Mouse (Mus musculus) adrenal gland, adult 2 months (tissue): Measurements from ENCODE around the gene Fbn1. TPM values are rescaled to one million over a fixed set of nuclear protein-coding genes. Genes with fewer than 3 reads are reported as not detected.

ENCODE experiments used
- DNase-seq: peaks from one replicate; pipeline ENCODE4 v3.0.0; 2021
- polyA plus RNA-seq: library from polyadenylated mRNA; depleted of rRNA; stranded (reverse); fragments of >200 nt; gene quantifications from 2 replicates; pipeline ENCODE4 v1.2.3, GENCODE M21; 2012
- total RNA-seq, 2 experiments: library from RNA; stranded (reverse); gene quantifications; 2 replicates each; pipeline ENCODE4 v1.2.3; 2021

Fbn1 gene
- total and polyA plus RNA-seq, 3 experiments: 5.0 to 26.0 (median 18.5) TPM

DNA sequence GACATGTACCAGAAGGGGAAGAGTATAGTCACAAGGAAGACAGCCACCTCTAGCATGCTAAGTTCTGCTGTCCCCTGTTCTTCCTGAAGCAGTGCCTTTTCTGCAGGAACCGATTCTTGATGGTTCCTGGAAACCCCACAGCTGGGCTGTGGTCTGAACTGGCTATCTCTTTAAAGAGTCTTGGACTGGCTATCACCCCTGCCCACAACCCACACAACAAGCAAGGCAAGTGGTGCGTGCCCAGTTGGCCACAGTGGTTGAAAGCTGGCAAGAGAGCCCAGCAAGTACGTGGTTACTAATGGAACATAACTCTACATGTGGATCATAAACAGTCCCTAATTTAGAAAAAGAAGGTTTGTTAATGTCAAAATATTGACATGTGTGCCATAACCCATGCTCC is 170.6 kb downstream of the Fbn1 start:
- DNase-seq: no peak

DNA sequence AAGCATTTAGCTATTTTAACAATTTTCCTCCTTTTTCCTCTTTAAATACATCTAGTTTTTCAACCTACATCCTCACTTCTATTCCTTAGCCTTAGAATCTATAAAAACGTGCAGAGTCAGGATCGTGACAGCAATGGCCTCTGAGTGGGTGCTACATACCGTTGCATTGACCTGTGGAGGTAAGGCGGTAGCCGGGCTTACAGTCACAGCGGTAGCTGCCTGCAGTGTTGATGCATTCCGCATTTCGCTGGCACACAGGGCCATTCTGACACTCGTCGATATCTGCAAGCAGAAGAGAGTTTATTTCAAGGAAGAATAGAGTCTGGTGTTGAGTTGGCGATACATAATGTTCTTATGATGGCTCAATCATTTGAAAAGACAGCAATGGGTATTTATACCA is 172.6 kb downstream of the Fbn1 start:
- no peak for DNase-seq

DNA sequence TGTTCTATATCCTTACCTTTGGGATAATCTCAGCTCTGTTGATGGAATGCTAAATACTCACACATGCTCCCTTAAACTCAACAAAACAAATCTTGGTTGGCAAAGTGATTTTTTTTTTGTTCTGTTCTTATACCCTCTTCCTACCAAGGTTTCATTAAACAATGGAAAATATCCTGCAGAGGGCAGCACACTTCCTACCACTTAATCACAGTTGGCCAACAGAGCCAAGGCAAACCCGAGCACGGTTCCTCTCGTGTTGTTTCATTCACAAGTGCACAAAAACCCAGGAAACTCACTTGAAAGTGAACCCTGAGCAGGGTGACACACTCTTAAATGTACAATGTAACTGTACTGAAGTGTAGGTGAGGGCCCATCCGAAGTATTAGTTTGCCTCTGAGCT is 173.6 kb downstream of the Fbn1 start:
- peak; percentile 41 for DNase-seq

DNA sequence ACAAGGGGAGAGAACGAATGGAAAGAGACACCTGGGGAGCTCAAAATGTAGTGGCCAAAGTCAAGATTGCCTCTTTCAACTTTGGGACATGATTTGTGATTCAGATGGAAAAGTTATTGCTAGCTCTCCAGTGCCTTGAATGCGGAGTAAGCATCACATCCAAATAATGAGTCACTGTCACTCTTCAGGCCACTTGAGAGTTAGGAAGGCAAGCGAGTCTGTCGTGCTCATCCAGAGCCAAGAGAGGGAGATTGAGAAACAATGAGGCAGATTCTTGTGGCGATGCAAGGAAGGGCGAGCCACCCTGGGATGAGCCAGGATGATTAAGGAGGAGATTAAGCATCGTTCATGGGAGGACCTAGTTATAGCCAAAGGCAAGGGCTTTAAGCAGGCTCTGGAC is 176.2 kb downstream of the Fbn1 start:
- peak; percentile 27 for DNase-seq

DNA sequence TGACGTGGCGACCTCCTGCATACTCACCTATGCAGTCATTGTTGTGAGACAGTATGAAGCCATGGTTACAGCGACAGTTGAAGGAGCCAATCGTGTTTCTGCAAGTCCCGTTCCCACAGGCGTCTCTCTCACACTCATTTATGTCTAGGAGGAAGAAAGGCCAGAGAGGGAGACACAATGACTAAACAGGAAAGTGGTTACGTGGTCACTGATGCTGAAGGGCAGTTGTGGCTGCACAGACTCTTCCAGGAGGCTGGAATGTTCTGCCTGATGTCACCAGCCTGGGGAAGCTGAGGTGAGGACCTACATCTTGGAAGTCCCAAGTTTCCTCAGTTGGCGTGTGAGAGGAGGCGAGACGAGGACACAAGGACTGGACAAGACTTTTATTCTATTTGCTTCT is 177.3 kb downstream of the Fbn1 start:
- DNase-seq: no peak

DNA sequence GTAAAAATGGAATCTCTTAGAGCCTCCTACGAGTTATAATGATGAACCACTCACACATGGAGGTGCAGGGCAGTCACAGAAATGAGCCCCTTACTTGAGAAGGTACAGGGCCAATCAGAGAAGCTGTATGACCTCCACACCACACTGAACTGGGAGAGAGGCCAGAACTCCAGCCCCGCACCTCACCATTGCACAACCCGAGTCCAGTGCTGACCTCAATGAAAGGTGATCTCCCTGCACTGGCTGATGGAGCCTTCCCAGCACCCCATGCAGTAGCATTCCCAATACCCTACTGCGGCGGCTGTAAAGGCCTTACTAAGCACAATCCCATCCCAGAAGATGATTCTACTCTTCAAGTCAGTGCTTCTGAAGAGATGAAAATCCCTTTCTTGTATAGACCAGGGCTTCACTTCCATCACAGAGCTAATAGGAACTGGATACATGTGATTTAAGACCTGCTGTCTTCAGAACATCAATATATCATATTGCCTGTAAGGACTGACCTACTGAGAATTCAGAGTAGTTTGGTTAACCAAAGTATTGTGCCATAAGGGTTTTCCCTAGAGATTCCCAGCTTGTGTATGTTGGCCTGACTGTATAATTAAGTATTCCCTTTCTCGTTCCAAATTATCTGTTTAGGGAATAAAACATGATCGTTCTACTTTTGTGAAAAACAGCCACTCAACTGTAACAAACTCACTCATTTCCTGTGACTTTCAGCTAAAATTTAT is 182.5 kb downstream of the Fbn1 start:
- no peak for DNase-seq

DNA sequence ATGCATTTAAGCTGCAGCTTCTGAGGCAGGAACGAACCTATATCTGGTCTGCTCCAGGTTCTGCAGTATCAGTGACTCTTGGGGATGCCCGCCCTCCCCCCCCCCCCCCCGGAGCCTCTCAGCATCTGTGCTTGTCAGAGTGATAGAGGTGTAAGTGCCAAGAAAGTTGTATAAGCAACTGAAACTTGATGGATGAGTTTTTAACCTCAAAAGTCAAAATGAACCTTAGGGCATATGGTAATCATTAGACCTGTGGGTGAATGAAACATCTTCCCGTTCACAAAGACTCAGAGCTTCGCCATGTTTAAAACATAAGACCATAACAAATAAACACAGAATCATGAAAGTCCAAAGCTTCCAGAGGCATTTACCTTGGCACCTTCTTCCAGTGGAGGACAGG is 183.3 kb downstream of the Fbn1 start:
- no peak for DNase-seq

DNA sequence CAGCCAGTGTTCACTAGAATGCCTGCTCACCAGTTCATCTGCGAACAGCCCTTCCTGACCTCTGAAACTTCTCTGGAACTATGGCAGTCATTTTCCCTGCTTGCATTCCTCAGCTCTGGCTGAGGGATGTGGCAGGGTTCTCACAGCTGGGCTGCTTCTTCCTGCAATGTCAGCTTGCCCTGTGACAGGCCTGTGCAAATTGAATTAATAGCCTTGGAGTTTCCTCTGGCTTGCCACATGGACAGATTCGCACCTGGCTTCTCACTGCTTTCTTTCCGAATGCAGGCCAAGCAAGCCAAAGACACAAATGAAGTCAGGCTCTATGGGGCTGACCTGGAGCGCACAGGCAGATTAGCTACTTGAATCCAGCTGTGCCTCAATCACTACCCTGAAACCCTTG is 184.4 kb downstream of the Fbn1 start:
- no peak for DNase-seq

DNA sequence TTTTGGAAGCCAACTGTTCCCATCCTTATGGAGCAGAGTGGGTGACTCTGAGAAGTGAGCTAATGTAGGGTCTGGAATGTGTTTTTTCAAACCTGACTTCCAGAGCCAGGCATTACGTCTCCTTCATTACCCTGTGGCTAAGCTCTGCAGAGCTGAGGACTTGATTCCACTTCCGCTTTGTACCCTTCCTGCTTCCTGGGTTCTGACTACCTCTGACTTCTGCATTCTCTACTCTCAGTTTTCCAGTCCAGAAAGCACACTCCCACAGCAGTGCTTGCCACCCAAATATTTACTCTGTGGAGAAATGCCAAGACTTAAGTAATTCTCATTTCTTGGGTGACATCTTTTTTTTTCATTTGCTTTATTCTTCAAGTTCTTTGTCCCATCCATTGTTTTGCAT is 185.2 kb downstream of the Fbn1 start:
- no peak for DNase-seq

DNA sequence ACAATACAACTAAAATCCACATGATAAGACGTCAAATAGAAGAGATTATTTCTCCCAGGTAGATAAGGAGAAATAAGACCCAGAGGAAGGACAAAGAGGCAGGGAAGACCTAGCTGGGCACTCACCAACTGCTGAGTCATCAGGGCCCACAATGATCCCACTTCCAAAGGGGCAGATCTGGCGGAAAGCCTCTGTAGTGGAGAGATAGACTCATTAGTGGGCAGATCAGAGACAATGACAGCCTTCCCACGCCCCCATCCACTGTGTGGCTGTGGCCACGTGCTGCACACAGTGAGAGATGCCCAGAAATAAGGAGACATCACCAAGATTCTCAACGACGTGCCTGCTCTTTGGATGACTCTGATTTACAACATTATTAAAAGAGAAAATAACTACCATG is 186.7 kb downstream of the Fbn1 start:
- DNase-seq: no peak

DNA sequence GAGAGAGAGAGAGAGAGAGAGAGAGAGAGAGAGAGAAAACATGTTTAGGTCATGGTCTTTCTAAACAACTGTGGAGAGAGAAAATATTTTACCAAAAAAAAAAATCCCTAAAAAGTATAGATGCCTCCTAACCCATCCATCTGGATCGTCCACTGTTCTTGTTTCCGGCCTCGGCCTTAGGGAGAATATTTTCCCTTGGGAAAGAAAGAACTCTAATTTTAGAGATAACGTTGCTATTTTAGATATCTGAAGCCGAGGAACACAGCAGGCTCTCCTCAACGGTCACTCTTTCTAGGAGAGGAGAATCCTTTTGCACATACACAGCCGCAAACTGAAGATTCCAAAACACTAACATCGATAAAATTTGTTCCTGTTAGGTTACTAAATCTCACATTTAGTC is 188.1 kb downstream of the Fbn1 start:
- no peak for DNase-seq

DNA sequence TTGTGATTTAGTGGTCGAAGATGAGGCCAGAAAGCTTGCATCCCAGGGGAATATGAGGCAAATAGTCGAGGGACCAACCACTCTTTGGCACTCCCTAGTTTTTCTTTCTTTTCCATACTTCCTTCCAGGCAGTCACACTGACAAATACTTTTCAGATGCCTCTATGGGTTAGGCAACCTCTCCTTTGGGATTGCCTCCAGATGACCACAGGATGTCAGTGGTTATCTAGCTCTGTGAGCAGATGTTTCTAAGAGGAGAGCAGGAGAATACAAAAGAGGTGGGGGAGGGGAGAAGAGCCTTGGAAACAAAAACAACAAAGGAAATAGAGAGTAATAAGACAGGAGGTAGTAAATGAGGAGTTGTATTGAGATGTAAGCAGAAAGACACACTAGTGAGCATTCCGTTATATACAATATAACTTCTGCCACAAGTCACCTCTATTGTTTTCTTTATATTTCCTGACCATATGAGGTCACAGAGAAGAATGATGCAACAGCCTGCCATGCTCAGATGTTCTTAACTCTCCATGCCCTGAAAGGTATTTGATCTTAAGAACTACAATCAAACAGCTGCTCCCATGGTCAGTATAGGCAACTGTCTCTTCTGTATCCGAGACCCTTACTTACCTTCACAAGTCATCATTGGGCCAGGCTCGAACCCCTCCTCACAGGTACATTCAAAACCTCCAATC is 189.3 kb downstream of the Fbn1 start:
- no peak for DNase-seq

DNA sequence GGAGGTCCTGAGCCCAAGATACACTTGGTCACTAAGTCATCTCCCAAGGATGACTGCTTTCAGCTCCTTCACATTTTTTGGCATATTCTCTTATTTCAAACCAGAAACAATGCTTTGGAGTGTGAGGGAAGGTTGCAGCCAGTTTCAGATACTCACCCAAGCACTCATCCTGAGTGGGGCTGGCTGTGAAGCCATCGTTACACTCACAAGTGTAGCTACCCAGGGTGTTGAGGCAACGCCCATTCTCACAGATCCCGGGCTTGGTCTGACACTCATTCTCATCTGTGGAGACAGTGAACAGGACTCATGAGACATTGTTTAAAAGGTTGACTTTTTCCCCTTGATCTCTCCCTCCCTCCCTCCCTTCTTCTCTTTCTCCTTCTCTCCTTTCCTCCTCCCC is 192.6 kb downstream of the Fbn1 start:
- DNase-seq: no peak

DNA sequence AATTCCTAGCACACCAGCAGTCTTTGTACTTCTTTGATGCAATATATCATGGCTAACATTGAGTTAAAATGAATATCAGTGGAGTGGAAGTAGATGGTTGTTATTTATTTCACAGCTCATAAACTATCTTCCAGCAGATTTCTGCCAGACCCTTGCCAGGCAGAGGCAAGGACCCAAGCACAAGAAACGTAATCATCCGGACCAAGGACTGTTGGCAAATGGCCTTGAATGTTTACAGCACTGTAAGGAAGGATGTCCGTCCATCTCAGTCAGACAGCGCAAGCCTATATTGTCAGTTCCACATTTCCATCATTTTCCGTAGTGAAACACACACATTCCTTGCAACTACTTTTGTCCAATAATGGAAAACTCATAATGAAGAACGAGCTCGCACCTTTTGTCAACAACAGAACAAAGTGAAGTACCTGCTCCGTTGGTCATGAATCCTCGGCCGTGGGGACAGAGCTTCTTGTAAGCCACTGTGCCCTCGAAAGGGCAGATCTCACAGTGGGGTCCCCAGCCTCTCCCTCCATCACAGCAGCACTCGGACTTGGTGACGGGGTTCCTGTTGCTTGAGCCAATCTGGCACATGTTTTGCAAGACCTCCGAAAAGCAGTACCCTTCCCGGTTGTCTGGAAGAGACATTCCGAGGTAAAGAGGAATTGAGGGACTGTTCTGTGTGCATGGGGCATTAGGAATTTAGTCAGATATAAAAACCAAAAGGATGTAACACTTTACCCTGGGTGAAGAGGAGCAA is 193.4 kb downstream of the Fbn1 start:
- DNase-seq: no peak

DNA sequence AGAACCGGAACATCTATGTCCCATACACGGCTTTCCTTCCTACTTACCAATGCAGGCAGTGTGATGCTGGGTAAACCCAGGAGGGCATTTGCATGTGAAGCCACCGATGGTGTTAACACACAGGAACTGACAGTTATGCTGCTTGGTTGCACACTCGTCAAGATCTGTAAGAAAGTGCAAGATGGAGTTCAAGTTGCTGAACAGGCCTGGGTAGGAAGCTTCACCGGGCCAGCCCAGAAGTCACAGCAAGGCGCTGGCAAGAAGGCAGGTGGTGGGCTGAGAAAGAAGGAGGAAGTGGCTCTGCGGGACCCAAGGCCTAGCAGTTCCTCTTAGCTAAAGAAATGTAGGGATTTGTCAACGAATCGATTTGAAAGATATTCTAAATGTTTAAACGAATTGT is 198.1 kb downstream of the Fbn1 start:
- DNase-seq: no peak

DNA sequence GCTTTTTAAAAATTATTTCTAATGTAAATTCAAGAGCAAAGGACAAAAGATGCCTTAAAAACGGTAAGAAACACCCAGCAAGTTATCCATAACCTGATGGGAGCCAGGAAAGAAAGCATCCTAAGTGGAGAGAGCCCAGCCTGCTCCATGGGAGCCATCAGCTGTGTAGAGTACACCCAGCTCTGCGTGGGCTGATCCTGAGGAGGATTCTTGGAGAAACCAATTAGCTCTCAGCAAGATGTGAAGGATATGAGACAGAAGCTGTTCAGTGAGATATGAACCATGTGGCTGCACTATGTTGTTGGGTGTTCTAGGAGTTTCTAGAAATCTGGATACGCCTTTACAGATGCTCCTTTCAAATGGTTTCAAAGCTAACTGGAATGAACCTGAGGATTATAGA is 202.1 kb downstream of the Fbn1 start:
- no peak for DNase-seq

DNA sequence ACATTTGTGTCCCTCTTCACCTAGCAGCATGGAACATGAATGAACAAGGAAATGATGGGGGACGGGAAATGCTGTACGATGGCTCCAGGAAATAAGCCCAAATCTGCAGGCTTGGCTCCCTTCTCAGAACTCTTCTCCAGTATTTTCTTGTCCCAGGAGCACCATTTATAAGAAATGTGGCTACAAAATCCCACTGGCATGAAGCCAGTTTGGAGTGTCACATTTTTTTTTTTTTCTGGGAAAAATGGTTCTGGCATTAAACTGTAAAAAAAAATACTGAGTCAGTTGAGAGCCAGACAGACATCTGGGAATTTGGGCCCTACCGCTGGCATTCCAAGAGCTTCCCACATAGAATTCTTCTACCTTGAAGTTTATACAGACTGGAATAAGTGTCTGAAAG is 203.0 kb downstream of the Fbn1 start:
- DNase-seq: no peak

DNA sequence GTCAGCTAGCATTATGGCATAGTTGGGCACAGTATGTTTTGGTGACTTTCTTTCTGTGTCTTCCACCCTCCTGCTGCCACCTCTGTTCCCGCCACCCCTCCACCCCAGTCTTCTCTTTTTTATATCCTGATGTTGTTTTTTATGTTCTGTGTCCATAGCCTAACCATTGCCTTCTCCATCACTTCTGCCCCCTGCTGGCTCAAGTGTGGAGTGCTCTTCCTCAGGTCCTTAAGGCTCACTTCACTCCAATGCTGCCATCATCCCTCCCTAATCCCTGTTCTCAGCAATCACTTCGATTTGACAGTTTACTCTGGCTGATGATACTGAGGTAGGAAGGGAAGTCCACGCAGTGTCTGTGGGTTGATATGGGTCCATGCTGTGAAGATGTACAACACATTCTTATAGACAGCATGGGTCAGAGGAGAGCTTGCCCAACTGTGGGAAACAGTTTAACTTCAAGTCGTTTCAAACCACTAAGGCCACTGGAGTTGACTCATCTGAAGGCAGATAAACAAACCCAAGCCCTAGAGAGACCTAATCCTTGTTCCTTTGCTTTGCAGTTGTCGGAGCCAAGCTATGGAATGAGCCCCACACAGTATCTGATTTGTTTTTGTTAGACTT is 203.9 kb downstream of the Fbn1 start:
- no peak for DNase-seq

DNA sequence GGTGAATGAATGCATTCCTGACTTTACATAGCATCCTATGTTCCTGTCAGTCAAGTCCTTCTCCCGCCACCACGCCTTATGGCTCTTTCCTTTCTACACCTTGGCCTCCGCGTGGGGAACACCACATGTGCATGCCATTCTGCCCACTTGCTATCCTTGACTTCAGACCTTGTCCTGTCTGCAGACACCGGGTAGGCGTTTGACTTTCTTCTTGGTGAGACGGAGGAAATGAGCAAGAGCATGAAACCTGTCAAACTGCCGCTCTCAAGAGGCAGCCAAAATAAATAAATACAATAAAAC is 205.2 kb downstream of the Fbn1 start:
- no peak for DNase-seq

DNA sequence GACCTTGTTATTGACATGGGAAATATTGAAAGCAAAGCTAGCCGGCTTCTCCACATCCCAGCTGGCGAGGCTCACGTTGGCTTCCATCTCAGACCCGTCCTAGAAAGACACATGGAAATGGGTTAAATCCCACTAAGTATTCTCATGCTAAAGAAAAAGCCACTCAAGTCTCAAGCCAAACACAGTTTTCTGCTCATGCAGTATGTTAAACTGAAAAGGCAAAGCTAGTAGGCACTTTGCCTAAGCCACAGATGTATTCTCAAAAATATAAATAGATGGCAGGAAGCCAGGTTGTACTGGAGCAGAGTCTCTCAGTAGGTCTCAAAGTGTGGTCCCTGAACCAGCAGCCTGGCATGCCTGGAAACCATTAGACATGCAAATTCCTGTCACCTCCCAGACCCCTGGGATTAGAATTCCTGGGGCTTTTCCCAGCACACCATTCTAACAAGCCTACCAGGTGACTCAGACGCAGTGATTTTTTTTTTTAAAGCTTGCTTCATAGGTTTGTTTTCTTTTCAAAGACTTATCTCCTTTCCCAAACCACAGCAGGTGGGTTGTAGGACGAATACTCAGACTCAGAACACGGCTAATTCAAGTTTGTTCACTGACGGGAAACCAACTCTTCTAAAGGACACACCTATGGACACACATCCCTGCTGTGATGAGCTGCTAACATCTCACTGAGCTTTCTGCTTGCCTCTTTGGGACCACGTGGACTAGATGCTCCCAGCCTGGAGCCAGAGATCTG is 205.7 kb downstream of the Fbn1 start:
- DNase-seq: no peak

DNA sequence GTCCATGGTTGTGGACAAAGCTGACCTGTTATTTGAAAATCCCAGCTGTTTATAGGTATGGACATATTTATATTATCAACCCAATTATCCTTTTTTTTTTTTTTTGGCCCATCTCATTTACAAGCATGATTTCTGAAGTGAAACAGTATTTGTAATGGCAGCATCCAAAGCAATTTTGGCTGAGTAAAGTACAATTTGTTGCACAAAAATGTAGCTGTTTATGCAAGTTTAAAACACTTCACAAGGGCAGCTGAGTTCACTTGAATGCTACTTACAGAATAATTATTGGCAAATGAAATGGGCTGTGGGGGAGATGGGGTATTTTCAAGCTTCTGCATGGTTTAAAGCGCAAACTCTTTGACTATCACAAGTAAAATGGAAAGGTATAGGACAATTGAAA is 209.0 kb downstream of the Fbn1 start:
- no peak for DNase-seq

DNA sequence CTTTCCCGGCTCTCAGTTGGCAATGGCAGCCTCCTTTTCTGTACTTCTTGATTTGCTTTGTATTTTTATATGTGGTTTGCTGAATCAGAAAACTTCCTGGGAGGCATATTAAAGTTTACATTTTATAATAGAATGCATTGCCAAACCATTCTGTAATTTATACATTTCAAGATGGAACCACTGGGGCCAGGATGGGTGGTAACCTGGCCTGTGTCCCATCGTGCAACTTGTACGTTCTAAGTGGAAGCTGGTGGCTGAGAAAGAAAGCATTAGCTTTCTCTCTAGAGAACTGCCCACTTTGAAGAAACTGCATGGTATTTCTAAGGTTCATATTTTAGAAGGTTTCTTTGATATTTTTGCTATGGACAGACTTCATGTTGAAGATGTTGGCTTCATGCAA is 212.3 kb downstream of the Fbn1 start:
- no peak for DNase-seq
